Mouse (Mus musculus) embryonic facial prominence, embryonic 14.5 days (tissue): Measurements from ENCODE around the gene Slc4a5. TPM values are rescaled to one million over a fixed set of nuclear protein-coding genes. Genes with fewer than 3 reads are reported as not detected.

ENCODE experiments used
- ATAC-seq: fragments of 200-750 bp; cut with Nextera tagmentation; 2 replicates; pipeline ENCODE4 v1.8.0; 2017; ENCODE audit warnings: low read depth, moderate number of reproducible peaks, moderate TSS enrichment
- DNase-seq: peaks from one replicate; pipeline ENCODE4 v3.0.0-alpha.2; 2015; ENCODE audit warnings: low spot score
- H3K27ac ChIP-seq: fragments of 300-500 bp; sonication (generic); replicated peaks from 2 replicates; pipeline ENCODE4 v1.5.1; 2014; ENCODE audit warnings: low read depth, mild to moderate bottlenecking, low read length, moderate library complexity
- H3K27me3 ChIP-seq: fragments of 300-500 bp; sonication (generic); replicated peaks from 2 replicates; pipeline ENCODE4 v1.6.1; 2014; ENCODE audit warnings: low read length; ENCODE audit not compliant: control insufficient read depth, insufficient read depth
- H3K36me3 ChIP-seq: fragments of 300-500 bp; sonication (generic); 2 replicates; pipeline ENCODE4 v1.6.1; 2014; ENCODE audit warnings: low read length, mixed read lengths; ENCODE audit not compliant: control insufficient read depth, insufficient read depth
- H3K4me1 ChIP-seq: fragments of 300-500 bp; sonication (generic); 2 replicates; pipeline ENCODE4 v1.6.1; 2014; ENCODE audit warnings: antibody characterized with exemption, low read length; ENCODE audit not compliant: control insufficient read depth, insufficient read depth
- H3K4me2 ChIP-seq: fragments of 300-500 bp; sonication (generic); 2 replicates; pipeline ENCODE4 v1.6.1; 2014; ENCODE audit warnings: low read depth, mild to moderate bottlenecking, low read length, moderate library complexity, mixed read lengths
- H3K4me3 ChIP-seq: fragments of 300-500 bp; sonication (generic); 2 replicates; pipeline ENCODE4 v1.5.1; 2014; ENCODE audit warnings: low read depth, mild to moderate bottlenecking, low read length
- H3K9ac ChIP-seq: fragments of 300-500 bp; sonication (generic); 2 replicates; pipeline ENCODE4 v1.6.1; 2014; ENCODE audit warnings: low read depth, mild to moderate bottlenecking, low read length, moderate library complexity, mixed read lengths
- H3K9me3 ChIP-seq: fragments of 300-500 bp; sonication (generic); 2 replicates; pipeline ENCODE4 v1.6.1; 2016; ENCODE audit warnings: low read length; ENCODE audit not compliant: control insufficient read depth
- WGBS: fragments of 180-500 bp; shearing (Covaris S2); extraction: QIAGEN DNeasy Blood & Tissue Kit; methylation state at CpG from one replicate; pipeline ENCODE4 v1.1.7; 2014; 5-methylcytosine and 5-hydroxymethylcytosine counted together
- polyA plus RNA-seq: library from polyadenylated mRNA; unstranded; fragments of >200 nt; fragmentation: Nextera tagmentation; extraction: Ambion mirVana; gene quantifications from 2 replicates; pipeline ENCODE4 v1.2.1, GENCODE M21; 2014

Slc4a5 gene
- polyA plus RNA-seq, 1 experiment from 2014 or later: 0.57 TPM

- H3K36me3 ChIP-seq: no peaks in the 10 kb centered on the region
- H3K9me3 ChIP-seq: no peaks in the 10 kb centered on the region
- no peak overlapping the region for H3K4me3 ChIP-seq
- no peak overlapping the region for H3K9ac ChIP-seq
- no peak for DNase-seq
- no peak for ATAC-seq
- no peaks in the 10 kb centered on the region for H3K27me3 ChIP-seq
- WGBS: 80% methylated on average over 2 of the region's 2 CpGs
- H3K27ac ChIP-seq: no peak overlapping the region
- peaks cover 10% of the 10 kb centered on the region for H3K4me1 ChIP-seq
- no peak overlapping the region for H3K4me2 ChIP-seq
Measured at GRCm38 (mm10) chr6:83322794-83323193, 103.2 kb downstream of the Slc4a5 start.

DNA sequence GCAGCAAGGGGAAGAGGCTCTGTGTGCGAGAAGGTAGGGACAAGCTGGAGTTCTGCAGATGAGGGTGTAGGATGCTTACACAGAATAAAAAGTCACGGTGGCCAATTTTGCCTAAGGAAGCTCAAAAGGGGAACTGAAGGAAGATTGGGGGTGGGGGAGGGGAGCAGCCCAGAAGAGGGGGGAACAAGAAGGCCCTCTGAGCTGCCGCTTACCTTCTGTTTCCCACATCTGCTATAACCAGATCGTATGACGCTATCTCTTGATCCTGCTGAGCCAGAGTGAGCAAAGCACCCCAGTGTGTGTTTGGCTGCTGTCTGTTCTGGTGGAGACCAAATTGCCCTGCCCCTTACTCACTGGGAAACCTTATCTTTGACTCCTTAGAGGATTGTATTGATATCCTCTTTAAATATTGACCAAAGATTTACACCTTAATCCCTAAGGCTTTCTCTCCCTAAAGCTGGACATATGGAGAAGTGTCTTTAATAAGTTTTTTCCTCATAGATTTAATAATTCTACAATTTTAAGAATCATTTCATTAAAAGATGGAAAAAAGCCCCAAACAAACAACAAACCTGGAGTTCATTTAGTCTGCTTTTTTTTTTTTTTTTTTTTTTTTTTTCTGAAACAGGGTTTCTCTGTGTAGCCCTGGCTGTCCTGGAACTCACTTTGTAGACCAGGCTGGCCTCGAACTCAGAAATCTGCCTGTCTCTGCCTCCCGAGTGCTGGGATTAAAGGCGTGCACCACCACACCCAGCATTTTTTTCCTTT, 104.2 kb downstream of the Slc4a5 start:
- peaks cover 2% of the 10 kb centered on the region; the same call in 1 of the 2 replicates for H3K36me3 ChIP-seq
- H3K4me3 ChIP-seq: no peak overlapping the region
- H3K9me3 ChIP-seq: no peaks in the 10 kb centered on the region
- no peak overlapping the region for H3K27ac ChIP-seq
- no peak overlapping the region for H3K4me2 ChIP-seq
- ATAC-seq: no peak
- peaks cover 10% of the 10 kb centered on the region for H3K4me1 ChIP-seq
- H3K27me3 ChIP-seq: no peaks in the 10 kb centered on the region
- WGBS: 63% methylated on average over 8 of the region's 8 CpGs
- DNase-seq: no peak
- no peak overlapping the region for H3K9ac ChIP-seq

DNA sequence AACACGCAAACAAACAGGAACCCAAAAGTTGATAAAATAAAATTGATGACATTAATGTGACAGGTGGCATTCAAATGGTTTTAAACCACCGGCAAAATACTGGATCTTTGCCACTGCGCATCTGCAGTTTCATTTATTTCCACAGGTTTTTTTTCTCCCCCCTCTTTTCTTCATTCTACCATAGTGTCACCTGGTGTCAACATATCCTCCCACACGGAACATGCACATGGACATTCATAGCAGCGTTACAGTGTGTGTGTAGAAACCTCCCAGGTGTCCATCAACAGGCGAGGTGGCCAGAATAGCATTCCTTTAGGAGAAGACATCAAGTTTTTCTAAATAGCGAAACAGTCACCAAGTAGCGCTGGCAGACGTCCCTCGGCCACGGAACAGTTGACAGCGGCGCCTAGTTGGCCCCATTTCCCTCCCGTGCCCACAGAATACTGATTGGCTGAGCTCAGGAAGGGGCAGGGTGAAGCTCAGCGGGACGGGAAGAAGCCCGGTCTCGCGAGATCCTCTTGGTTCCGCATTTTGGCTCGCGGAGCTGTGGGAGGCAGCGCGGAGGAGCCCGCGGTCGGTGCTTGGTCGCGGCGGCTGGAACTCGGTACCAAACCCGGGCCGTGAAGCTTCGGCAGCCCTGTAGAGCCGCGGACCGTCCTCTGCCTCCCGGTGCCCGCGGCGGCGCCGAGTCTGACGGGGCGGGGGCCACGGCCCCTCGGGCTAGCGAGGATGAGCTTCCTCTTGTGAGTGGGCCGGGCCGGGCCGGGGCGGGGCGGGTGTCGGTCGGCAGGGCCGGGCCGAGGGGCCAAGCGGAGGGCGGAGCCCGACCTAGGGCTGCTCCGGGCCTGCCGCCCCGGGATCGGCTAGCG, 106.1 kb downstream of the Slc4a5 start, which contains the start of the genes Mthfd2 and Mob1a:
Gene Mthfd2, minus strand, starts transcription at position 384 of the 869 bp plus-strand sequence.
Gene Mob1a, plus strand, starts transcription at position 492 of the 869 bp plus-strand sequence.
- WGBS: 1% methylated on average over 34 of the region's 65 CpGs
- Histone ChIP-seq H3K9ac (peak within 1 kb of the TSS; percentile 89), H3K36me3 (peaks cover 18% of the 10 kb centered on the region), H3K4me1 (peaks cover 10% of the 10 kb centered on the region), H3K4me3 (peak within 1 kb of the TSS; percentile 77), H3K9me3 (no peaks in the 10 kb centered on the region), H3K27me3 (no peaks in the 10 kb centered on the region), H3K27ac (peak within 1 kb of the TSS; percentile 90), H3K4me2 (peak within 1 kb of the TSS; percentile 73)
- DNase-seq (peak; percentile 98), ATAC-seq (peak; percentile 99)

DNA sequence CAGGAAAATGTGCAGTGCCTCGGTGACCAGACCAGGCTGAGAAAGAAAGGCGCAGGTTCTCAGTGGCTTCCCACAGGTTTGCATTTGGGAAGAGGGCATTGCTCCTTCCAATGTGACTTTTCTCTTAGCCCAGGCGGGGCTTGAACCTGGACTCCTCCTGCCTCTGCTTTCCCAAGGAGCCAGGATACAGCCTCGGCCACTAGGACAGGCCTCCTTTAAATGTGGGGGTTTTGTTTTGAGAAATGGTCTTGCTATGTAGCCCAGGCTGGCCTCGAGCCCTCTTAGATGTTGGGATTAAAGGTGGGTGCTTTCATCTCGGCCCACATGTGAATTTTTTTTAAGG, 106.7 kb downstream of the Slc4a5 start:
- H3K9ac ChIP-seq: peak overlapping the region; percentile 89
- DNase-seq: no peak
- ATAC-seq: no peak

DNA sequence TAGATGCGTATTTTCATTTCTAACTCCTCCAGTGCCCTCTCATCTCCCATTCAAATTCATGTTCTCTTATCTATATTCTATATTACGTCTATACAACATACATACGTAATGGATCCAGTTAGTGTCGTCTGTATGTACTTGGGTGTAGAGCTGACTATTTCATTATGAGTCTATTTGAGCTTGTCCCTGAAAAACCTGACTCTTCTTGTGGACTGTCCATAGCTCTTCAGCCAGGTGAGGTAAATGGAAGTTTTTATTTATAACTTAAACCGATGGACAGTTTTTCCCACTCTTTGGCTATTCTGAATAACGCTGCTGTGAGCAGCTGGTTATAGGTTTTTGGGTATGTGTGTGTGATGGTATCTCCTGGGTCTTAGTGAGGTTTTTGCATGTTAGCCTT, 107.1 kb downstream of the Slc4a5 start:
- H3K9me3 ChIP-seq: no peaks in the 10 kb centered on the region
- peaks cover 10% of the 10 kb centered on the region for H3K4me1 ChIP-seq
- H3K36me3 ChIP-seq: peaks cover 28% of the 10 kb centered on the region
- no peaks in the 10 kb centered on the region for H3K27me3 ChIP-seq
- ATAC-seq (no peak), DNase-seq (no peak)
- 54% methylated on average over 6 of the region's 6 CpGs for WGBS
- peak overlapping the region; percentile 77 for H3K4me3 ChIP-seq
- H3K27ac ChIP-seq: no peak overlapping the region
- H3K9ac ChIP-seq: peak overlapping the region; percentile 89
- H3K4me2 ChIP-seq: peak overlapping the region; percentile 67

More for the DNA sequence above, 106.7 kb downstream of the Slc4a5 start:
- H3K4me2 ChIP-seq: peak overlapping the region; percentile 67
- 6% methylated on average over 6 of the region's 6 CpGs for WGBS
- H3K36me3 ChIP-seq: peaks cover 24% of the 10 kb centered on the region
- H3K4me1 ChIP-seq: peaks cover 10% of the 10 kb centered on the region
- peak overlapping the region; percentile 77 for H3K4me3 ChIP-seq
- H3K27ac ChIP-seq: peak overlapping the region; percentile 90
- no peaks in the 10 kb centered on the region for H3K9me3 ChIP-seq
- no peaks in the 10 kb centered on the region for H3K27me3 ChIP-seq

GRCm38 (mm10) chr6:83327591-83328190, 108.1 kb downstream of the Slc4a5 start:
- DNase-seq (no peak), ATAC-seq (no peak)
- H3K27ac ChIP-seq: no peak overlapping the region
- no peak overlapping the region for H3K9ac ChIP-seq
- no peaks in the 10 kb centered on the region for H3K27me3 ChIP-seq
- H3K4me2 ChIP-seq: peak overlapping the region; percentile 67; the same call in 1 of the 2 replicates
- peaks cover 38% of the 10 kb centered on the region for H3K36me3 ChIP-seq
- no peaks in the 10 kb centered on the region for H3K9me3 ChIP-seq
- 86% methylated on average over 3 of the region's 3 CpGs for WGBS
- peaks cover 10% of the 10 kb centered on the region for H3K4me1 ChIP-seq
- H3K4me3 ChIP-seq: no peak overlapping the region

DNA sequence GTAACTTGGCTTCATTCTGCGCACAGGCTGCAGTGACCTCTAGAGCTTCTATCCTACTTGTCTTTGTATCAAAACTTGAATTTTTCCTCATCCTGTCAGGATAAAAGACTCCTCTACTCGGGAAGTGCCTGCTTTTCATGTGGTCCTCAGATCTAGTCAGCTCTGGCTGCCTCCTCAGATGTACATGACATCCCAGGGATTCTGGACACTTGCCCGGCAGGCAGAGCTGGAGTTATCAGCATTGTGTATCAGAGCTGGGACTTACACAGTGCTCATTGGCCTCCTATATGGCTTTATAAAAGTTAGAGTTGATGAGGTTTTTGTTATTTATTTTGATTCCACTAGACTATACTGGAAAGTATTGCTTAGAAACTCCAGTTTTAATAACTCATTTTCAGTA, 121.8 kb downstream of the Slc4a5 start:
- Histone ChIP-seq H3K4me3 (no peak overlapping the region), H3K9me3 (no peaks in the 10 kb centered on the region), H3K27me3 (no peaks in the 10 kb centered on the region), H3K9ac (no peak overlapping the region), H3K36me3 (peaks cover 55% of the 10 kb centered on the region), H3K27ac (no peak overlapping the region), H3K4me2 (no peak overlapping the region), H3K4me1 (no peaks in the 10 kb centered on the region)
- ATAC-seq (no peak), DNase-seq (no peak)
- WGBS: 77% methylated on average over 3 of the region's 3 CpGs

DNA sequence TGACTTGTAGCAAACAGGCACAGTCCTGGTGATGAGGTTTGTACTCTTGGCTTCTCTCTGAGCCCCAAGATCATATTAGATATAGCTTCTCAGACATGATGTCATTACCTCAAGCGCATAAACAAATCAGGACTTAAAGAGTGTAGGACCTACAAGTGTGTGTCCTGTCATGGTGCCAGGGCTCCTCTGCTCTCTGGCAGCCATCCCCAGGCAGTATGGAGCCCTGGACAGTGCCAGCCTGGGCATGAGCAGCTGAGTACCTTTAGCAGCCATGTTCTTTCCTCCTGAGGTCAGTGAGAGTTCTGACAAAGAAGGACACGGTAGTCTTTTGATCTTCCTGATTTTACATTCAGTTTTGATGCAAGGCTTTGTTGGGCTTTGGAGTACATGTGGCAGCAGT, 123.3 kb downstream of the Slc4a5 start:
- no peak overlapping the region for H3K4me3 ChIP-seq
- H3K27me3 ChIP-seq: no peaks in the 10 kb centered on the region
- H3K4me2 ChIP-seq: no peak overlapping the region
- H3K27ac ChIP-seq: no peak overlapping the region
- 98% methylated on average over 2 of the region's 2 CpGs for WGBS
- H3K4me1 ChIP-seq: no peaks in the 10 kb centered on the region
- peaks cover 50% of the 10 kb centered on the region for H3K36me3 ChIP-seq
- no peaks in the 10 kb centered on the region for H3K9me3 ChIP-seq
- no peak overlapping the region for H3K9ac ChIP-seq
- ATAC-seq: no peak
- no peak for DNase-seq
